17 mouse cellular contexts compared by ENCODE assay signal in the genomic region with DNA sequence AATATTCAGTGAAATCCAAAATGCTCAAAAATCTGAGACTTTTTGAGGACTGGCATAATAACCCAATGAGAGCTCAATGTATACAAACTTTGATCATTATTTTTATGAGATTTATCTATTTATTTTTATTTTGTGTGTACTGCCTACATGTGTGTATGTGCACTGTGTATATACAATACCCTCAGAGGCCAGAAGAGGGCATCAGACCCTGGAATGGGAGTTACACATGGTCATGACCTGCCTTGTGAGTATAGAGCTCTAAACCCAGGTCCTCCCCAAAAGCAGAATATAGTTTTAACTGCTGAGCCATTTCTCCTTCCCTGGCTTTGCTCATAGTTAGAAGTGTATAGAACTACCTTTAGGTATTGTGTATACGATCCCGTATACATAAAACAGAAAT.
"Had no signal": no experiment of that assay in that cellular context is flagged by ENCODE, and none has a peak within 500 bp of the region (broad histone marks: within the 10 kb centered on the region; RNA-seq: fewer than 3 reads in every experiment).

No protein-coding gene starts in this region.

- H3K9ac ChIP-seq: liver, embryonic 13.5 days; midbrain, embryonic 12.5 days; midbrain, embryonic 15.5 days; neural tube, embryonic 12.5 days; neural tube, embryonic 15.5 days had no signal

- H3K4me1 ChIP-seq: midbrain, embryonic 12.5 days; midbrain, embryonic 15.5 days; neural tube, embryonic 12.5 days; neural tube, embryonic 15.5 days had no signal

- H3K27ac ChIP-seq: kidney, postnatal 0 days; liver, embryonic 13.5 days; midbrain, embryonic 12.5 days; midbrain, embryonic 15.5 days; neural tube, embryonic 12.5 days; neural tube, embryonic 15.5 days; stomach, postnatal 0 days had no signal

- H3K4me3 ChIP-seq: liver, embryonic 13.5 days; midbrain, embryonic 12.5 days; midbrain, embryonic 15.5 days; neural tube, embryonic 12.5 days; neural tube, embryonic 15.5 days had no signal

- H3K9me3 ChIP-seq: liver, embryonic 13.5 days; midbrain, embryonic 15.5 days had no signal

- ATAC-seq: midbrain, embryonic 15.5 days had no signal

- DNase-seq: kidney, postnatal 25 days; liver, embryonic 13.5 days; lung, adult 2 months; lung, postnatal 14 days; lung, postnatal 4 days; right cerebral cortex, adult 18-20 months; right cerebral cortex, postnatal 14 days; right cerebral cortex, postnatal 4 days; thymus, adult 2 months; thymus, postnatal 14 days; thymus, postnatal 4 days had no signal

- H3K27me3 ChIP-seq: liver, embryonic 13.5 days; midbrain, embryonic 12.5 days; midbrain, embryonic 15.5 days; neural tube, embryonic 12.5 days; neural tube, embryonic 15.5 days had no signal

- H3K4me2 ChIP-seq: liver, embryonic 13.5 days; midbrain, embryonic 12.5 days; midbrain, embryonic 15.5 days; neural tube, embryonic 12.5 days; neural tube, embryonic 15.5 days had no signal
